Mouse (Mus musculus) liver, embryonic 16.5 days (tissue): Measurements from ENCODE around the gene Ngrn. TPM values are rescaled to one million over a fixed set of nuclear protein-coding genes. Genes with fewer than 3 reads are reported as not detected.

Experiments
- ATAC-seq: fragments of 200-750 bp; cut with Nextera tagmentation; 2 replicates; pipeline ENCODE4 v1.8.0; 2017; ENCODE audit warnings: low read depth, mild to moderate bottlenecking, moderate number of reproducible peaks, moderate library complexity
- H3K27ac ChIP-seq: fragments of 300-500 bp; sonication (generic); 2 replicates; pipeline ENCODE4 v1.5.1; 2014; ENCODE audit warnings: mild to moderate bottlenecking, low read length
- H3K27me3 ChIP-seq: fragments of 300-500 bp; sonication (generic); 2 replicates; pipeline ENCODE4 v1.6.1; 2014; ENCODE audit warnings: low read depth, low read length, mixed read lengths; ENCODE audit not compliant: control insufficient read depth, insufficient read depth
- H3K36me3 ChIP-seq: fragments of 300-500 bp; sonication (generic); 2 replicates; pipeline ENCODE4 v1.6.1; 2014; ENCODE audit warnings: mild to moderate bottlenecking; ENCODE audit not compliant: control insufficient read depth, insufficient read depth
- H3K4me1 ChIP-seq: fragments of 300-500 bp; sonication (generic); 2 replicates; pipeline ENCODE4 v1.6.1; 2014; ENCODE audit warnings: low read depth, low read length, mixed read lengths; ENCODE audit not compliant: control insufficient read depth
- H3K4me2 ChIP-seq: fragments of 300-500 bp; sonication (generic); 2 replicates; pipeline ENCODE4 v1.6.1; 2014; ENCODE audit warnings: low read depth, low read length, mixed read lengths
- H3K4me3 ChIP-seq: fragments of 300-500 bp; sonication (generic); 2 replicates; pipeline ENCODE4 v1.5.1; 2014; ENCODE audit warnings: low read depth, mild to moderate bottlenecking, low read length
- H3K9ac ChIP-seq: fragments of 300-500 bp; sonication (generic); 2 replicates; pipeline ENCODE4 v1.6.1; 2014; ENCODE audit warnings: low read depth, low read length
- H3K9me3 ChIP-seq: fragments of 300-500 bp; sonication (generic); replicated peaks from 2 replicates; pipeline ENCODE4 v1.6.1; 2016; ENCODE audit warnings: low read length; ENCODE audit not compliant: control insufficient read depth
- WGBS: fragments of 180-500 bp; shearing (Covaris S2); extraction: QIAGEN DNeasy Blood & Tissue Kit; methylation state at CpG from one replicate; pipeline ENCODE4 v1.1.7; 2014; ENCODE audit not compliant: insufficient replicate concordance; 5-methylcytosine and 5-hydroxymethylcytosine counted together
- polyA plus RNA-seq: library from polyadenylated mRNA; unstranded; fragments of >200 nt; fragmentation: Nextera tagmentation; extraction: Ambion mirVana; gene quantifications from 2 replicates; pipeline ENCODE4 v1.2.1, GENCODE M21; 2015

Ngrn gene
- polyA plus RNA-seq, 1 experiment from 2014 or later, result 26.3 TPM

DNA sequence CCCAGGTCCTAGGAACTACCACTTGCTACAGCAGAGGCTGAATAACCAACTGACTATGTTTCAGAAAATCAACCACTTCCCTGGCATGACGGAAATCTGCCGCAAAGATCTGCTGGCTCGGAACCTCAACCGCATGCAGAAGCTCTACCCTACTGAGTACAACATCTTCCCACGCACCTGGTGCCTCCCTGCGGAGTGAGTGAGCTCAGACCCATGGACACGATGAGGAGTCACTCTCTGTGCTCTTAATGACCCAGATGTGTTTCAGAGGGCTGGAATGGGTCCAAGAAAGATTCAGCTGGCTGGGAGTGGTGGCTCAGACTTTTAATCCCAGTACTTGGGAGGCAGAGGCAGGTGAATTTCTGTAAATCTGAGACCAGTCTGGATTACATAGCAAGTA is 8.6 kb upstream of the Ngrn start:
- Histone ChIP-seq H3K9ac (no peak overlapping the region), H3K4me2 (no peak overlapping the region), H3K27ac (no peak overlapping the region), H3K4me1 (peaks cover 7% of the 10 kb centered on the region), H3K4me3 (no peak overlapping the region), H3K36me3 (no peaks in the 10 kb centered on the region), H3K9me3 (no peaks in the 10 kb centered on the region), H3K27me3 (no peaks in the 10 kb centered on the region)
- ATAC-seq, result no peak
- WGBS, result 75% methylated on average over 7 of the region's 7 CpGs

DNA sequence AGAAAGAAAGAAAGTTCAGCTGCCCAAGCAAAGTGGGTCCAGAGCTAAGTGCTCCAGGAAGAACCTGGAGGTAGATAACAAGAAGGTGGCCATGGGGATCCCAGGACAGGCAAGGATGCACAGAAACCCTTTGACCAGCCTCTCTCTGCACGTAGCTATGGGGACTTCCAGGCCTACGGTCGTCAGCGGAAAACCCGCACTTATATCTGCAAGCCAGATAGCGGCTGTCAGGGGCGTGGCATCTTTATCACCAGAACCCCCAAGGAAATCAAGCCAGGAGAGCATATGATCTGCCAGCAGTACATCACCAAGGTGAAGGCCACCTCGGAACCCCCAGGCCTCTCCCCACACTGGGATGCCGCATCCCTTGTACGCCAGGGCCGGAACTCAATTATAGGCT is 8.1 kb upstream of the Ngrn start:
- 37% methylated on average over 11 of the region's 11 CpGs for WGBS

DNA sequence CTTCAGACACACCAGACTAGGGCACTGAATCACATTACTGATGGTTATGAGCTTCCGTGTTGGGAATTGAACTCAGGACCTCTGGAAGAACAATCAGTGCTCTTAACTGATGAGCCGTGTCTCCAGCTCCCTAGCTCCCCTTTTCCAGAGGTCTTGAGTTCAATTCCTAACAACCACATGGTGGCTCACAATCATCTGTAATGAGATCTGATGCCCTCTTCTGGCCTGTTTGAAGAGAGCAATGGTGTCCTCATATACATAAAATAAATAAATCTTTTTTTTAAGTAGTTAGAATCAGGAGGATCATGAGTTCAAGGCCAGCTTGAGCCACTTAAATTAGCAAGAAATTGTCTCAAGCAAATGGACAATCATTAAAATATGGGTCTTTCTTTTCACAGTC is 5.0 kb upstream of the Ngrn start:
- no peak for ATAC-seq
- no peaks in the 10 kb centered on the region for H3K27me3 ChIP-seq
- H3K9ac ChIP-seq, result no peak overlapping the region
- no peak overlapping the region for H3K4me3 ChIP-seq
- H3K4me2 ChIP-seq, result no peak overlapping the region
- H3K4me1 ChIP-seq, result peaks cover 12% of the 10 kb centered on the region
- 50% methylated on average over 2 of the region's 2 CpGs for WGBS
- no peaks in the 10 kb centered on the region for H3K36me3 ChIP-seq
- H3K27ac ChIP-seq, result no peak overlapping the region
- H3K9me3 ChIP-seq, result no peaks in the 10 kb centered on the region

More for the DNA sequence above, 8.1 kb upstream of the Ngrn start:
- no peak for ATAC-seq
- no peaks in the 10 kb centered on the region for H3K36me3 ChIP-seq
- no peaks in the 10 kb centered on the region for H3K27me3 ChIP-seq
- H3K4me3 ChIP-seq, result no peak overlapping the region
- H3K4me2 ChIP-seq, result no peak overlapping the region
- H3K27ac ChIP-seq, result no peak overlapping the region
- H3K9me3 ChIP-seq, result no peaks in the 10 kb centered on the region
- peaks cover 7% of the 10 kb centered on the region for H3K4me1 ChIP-seq
- no peak overlapping the region for H3K9ac ChIP-seq

GRCm38 (mm10) chr7:80257706-80258105 is 3.3 kb upstream of the Ngrn start:
- ATAC-seq, result no peak
- 44% methylated on average over 2 of the region's 2 CpGs for WGBS

DNA sequence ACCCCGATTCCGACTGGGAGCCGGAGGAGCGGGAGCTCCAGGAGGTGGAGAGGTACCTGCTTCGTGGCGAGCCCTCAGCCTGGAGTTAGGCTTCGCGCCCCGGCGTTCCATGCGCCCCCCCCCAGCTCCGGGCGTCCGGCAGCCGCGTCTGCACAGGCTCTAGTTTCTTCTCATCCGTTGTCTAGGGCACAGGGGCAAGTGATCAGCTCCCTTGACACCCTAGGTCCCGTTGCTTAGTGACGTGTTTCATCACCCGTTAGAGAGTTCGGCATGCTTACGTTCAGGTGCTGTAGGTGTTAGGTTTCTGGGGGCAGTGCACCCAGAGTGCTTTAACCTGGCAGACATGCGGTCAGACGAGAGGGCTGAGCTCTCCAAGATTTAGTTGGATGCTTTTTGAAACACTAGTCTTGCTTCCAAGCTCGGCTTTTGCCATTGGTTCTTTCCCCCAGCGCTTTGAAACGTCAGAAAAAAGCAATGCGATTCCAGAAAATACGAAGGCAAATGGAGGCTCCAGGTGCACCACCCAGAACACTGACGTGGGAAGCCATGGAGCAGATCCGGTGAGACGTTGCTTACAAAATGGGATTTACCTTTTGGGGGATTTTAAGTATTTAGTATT is 466 bp downstream of the Ngrn start:
- H3K4me3 ChIP-seq, result peak overlapping the region; percentile 79
- H3K9ac ChIP-seq, result peak overlapping the region; percentile 82
- no peaks in the 10 kb centered on the region for H3K9me3 ChIP-seq
- WGBS, result under 1% methylated on average over 32 of the region's 32 CpGs
- no peaks in the 10 kb centered on the region for H3K27me3 ChIP-seq
- ATAC-seq, result peak; percentile 57
- peak overlapping the region; percentile 80 for H3K27ac ChIP-seq
- H3K4me2 ChIP-seq, result peak overlapping the region; percentile 73
- peaks cover 21% of the 10 kb centered on the region for H3K36me3 ChIP-seq
- peaks cover 12% of the 10 kb centered on the region for H3K4me1 ChIP-seq

More at GRCm38 (mm10) chr7:80257706-80258105, 3.3 kb upstream of the Ngrn start:
- Histone ChIP-seq H3K36me3 (no peaks in the 10 kb centered on the region), H3K4me1 (peaks cover 17% of the 10 kb centered on the region), H3K9me3 (no peaks in the 10 kb centered on the region), H3K4me2 (no peak overlapping the region), H3K4me3 (no peak overlapping the region), H3K9ac (no peak overlapping the region), H3K27ac (no peak overlapping the region), H3K27me3 (no peaks in the 10 kb centered on the region)

GRCm38 (mm10) chr7:80264606-80265005 is 3.6 kb downstream of the Ngrn start:
- 88% methylated on average over 12 of the region's 12 CpGs for WGBS
- ATAC-seq, result no peak
- no peaks in the 10 kb centered on the region for H3K9me3 ChIP-seq
- H3K27me3 ChIP-seq, result no peaks in the 10 kb centered on the region
- H3K4me3 ChIP-seq, result no peak overlapping the region
- H3K27ac ChIP-seq, result no peak overlapping the region
- H3K4me2 ChIP-seq, result no peak overlapping the region
- no peak overlapping the region for H3K9ac ChIP-seq
- peaks cover 21% of the 10 kb centered on the region for H3K4me1 ChIP-seq
- peaks cover 27% of the 10 kb centered on the region for H3K36me3 ChIP-seq

DNA sequence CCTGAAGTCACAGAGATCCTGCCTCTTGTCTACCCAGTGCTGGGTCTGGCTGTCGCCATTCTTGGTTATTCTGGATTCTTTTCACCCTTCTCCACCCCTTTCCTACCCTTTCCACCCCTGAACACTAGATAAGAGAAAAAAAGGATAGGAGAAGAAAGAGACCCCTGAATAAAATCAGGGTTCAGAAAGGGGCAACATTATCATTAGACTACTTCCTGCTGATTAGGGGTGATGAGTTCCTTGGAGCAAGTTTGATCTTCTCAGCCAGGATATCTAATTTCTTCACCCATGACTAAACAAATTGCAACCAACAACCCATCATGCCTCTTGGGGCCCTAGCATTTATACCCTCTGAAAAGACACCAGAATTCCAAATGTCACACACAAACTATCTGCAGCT is 6.7 kb downstream of the Ngrn start:
- no peak for ATAC-seq
- Histone ChIP-seq H3K4me2 (no peak overlapping the region), H3K4me3 (no peak overlapping the region), H3K27ac (no peak overlapping the region), H3K9me3 (no peaks in the 10 kb centered on the region), H3K4me1 (peaks cover 20% of the 10 kb centered on the region), H3K9ac (no peak overlapping the region), H3K27me3 (no peaks in the 10 kb centered on the region), H3K36me3 (peaks cover 27% of the 10 kb centered on the region)
- 50% methylated on average over 1 of the region's 1 CpGs for WGBS

- H3K9ac ChIP-seq, result peak within 1 kb of the TSS; percentile 76
- WGBS, result 3% methylated on average over 21 of the region's 21 CpGs
- peaks cover 20% of the 10 kb centered on the region for H3K4me1 ChIP-seq
- H3K36me3 ChIP-seq, result peaks cover 27% of the 10 kb centered on the region
- ATAC-seq, result peak; percentile 96
- H3K4me2 ChIP-seq, result peak within 1 kb of the TSS; percentile 81
- H3K27ac ChIP-seq, result peak within 1 kb of the TSS; percentile 75
- no peaks in the 10 kb centered on the region for H3K9me3 ChIP-seq
- H3K27me3 ChIP-seq, result no peaks in the 10 kb centered on the region
- peak within 1 kb of the TSS; percentile 80 for H3K4me3 ChIP-seq
Observed at GRCm38 (mm10) chr7:80268897-80269750, 8.1 kb downstream of the Ngrn start, which contains the start of gene Vps33b. Gene Vps33b, plus strand, starts transcription at chr7:80269649.

GRCm38 (mm10) chr7:80269751-80270255 is 8.8 kb downstream of the Ngrn start:
- no peaks in the 10 kb centered on the region for H3K27me3 ChIP-seq
- peaks cover 26% of the 10 kb centered on the region for H3K36me3 ChIP-seq
- peak overlapping the region; percentile 55 for H3K27ac ChIP-seq
- H3K9ac ChIP-seq, result peak overlapping the region; percentile 76
- peak overlapping the region; percentile 81 for H3K4me2 ChIP-seq
- ATAC-seq, result peak; percentile 56
- peaks cover 20% of the 10 kb centered on the region for H3K4me1 ChIP-seq
- no peaks in the 10 kb centered on the region for H3K9me3 ChIP-seq
- H3K4me3 ChIP-seq, result peak overlapping the region; percentile 80
- under 1% methylated on average over 23 of the region's 23 CpGs for WGBS
